Comparison of ENCODE assay signal across 7 mouse cellular contexts in genomic region chr13:111919417-111919816, GRCm38 (mm10).
DNase-seq lines count a peak whose midpoint lies in the region; ATAC-seq and TF ChIP-seq lines count a peak whose summit lies in the region.
"Not testable (repeated sequence)": the region's sequence is repeated elsewhere in the genome, so short reads cannot be mapped to it uniquely, and the experiment has no call there.

No protein-coding gene starts in this region.

- not testable (repeated sequence) for H3K36me3 ChIP-seq in liver, embryonic 13.5 days; liver, embryonic 16.5 days (ENCODE audit: control insufficient read depth, insufficient read depth); stomach, postnatal 0 days (ENCODE audit: control insufficient read depth, insufficient read depth, low read length)

- H3K9ac ChIP-seq in liver, embryonic 13.5 days; liver, embryonic 16.5 days (ENCODE audit: low read depth, low read length); stomach, postnatal 0 days (ENCODE audit: low read length): not testable (repeated sequence)

- peaks cover 33% of the 10 kb centered on the region for H3K4me1 ChIP-seq in liver, embryonic 13.5 days (replicated peaks)
- peaks cover 12% of the 10 kb centered on the region for H3K4me1 ChIP-seq in liver, embryonic 16.5 days (ENCODE audit: control insufficient read depth, low read depth, low read length)
- not testable (repeated sequence) for H3K4me1 ChIP-seq in stomach, postnatal 0 days (replicated peaks; ENCODE audit: control insufficient read depth, insufficient read depth)

- ATAC-seq in liver, embryonic 13.5 days (ENCODE audit: low read depth), result peak; percentile 35; the same call in 1 of the 2 replicates
- peak; percentile 33; the same call in 1 of the 2 replicates for ATAC-seq in liver, embryonic 16.5 days (ENCODE audit: low read depth)
- peak; percentile 85 for ATAC-seq in stomach, postnatal 0 days (ENCODE audit: low FRiP score, low TSS enrichment)

- 58% methylated on average over 11 of the region's 11 CpGs for WGBS in liver, embryonic 13.5 days (ENCODE audit: insufficient replicate concordance)
- WGBS in liver, embryonic 16.5 days (ENCODE audit: insufficient replicate concordance), result 66% methylated on average over 11 of the region's 11 CpGs
- 59% methylated on average over 11 of the region's 11 CpGs for WGBS in stomach, postnatal 0 days

- DNase-seq in ES-CJ7 (ENCODE audit: low read depth, low spot score) (peak; percentile 95), liver (peak; percentile 67)
- DNase-seq in heart, adult 11 months, result peak; percentile 78
- not testable (repeated sequence) for DNase-seq in liver, embryonic 13.5 days
- DNase-seq in lung, postnatal 10 days, result peak; percentile 8
- peak; percentile 74 for DNase-seq in stomach, postnatal 0 days (ENCODE audit: low spot score)

- H3K4me2 ChIP-seq in liver, embryonic 13.5 days; liver, embryonic 16.5 days (ENCODE audit: low read depth, low read length); stomach, postnatal 0 days (replicated peaks; ENCODE audit: low read depth): not testable (repeated sequence)

- H3K9me3 ChIP-seq in liver, embryonic 13.5 days (replicated peaks); liver, embryonic 16.5 days (replicated peaks; ENCODE audit: control insufficient read depth, low read length); stomach, postnatal 0 days (ENCODE audit: control insufficient read depth, low read length): not testable (repeated sequence)

- not testable (repeated sequence) for H3K4me3 ChIP-seq in liver, embryonic 13.5 days (replicated peaks); liver, embryonic 16.5 days (ENCODE audit: low read depth, low read length); stomach, postnatal 0 days (ENCODE audit: low read depth, low read length)

- TF ChIP-seq EP300 in stomach, postnatal 0 days (optimal IDR thresholded peaks at IDR 0.05), result not testable (repeated sequence)

- H3K27me3 ChIP-seq in liver, embryonic 13.5 days; liver, embryonic 16.5 days (ENCODE audit: control insufficient read depth, insufficient read depth, low read depth, low read length); stomach, postnatal 0 days (ENCODE audit: control insufficient read depth, insufficient read depth, low read length): not testable (repeated sequence)

- TF ChIP-seq CTCF in stomach, postnatal 0 days (IDR thresholded peaks at IDR 0.05; ENCODE audit: low read depth), result peak; percentile 37; the same call in 1 of the 2 replicates

- not testable (repeated sequence) for H3K27ac ChIP-seq in liver, embryonic 13.5 days; liver, embryonic 16.5 days (ENCODE audit: low read length); stomach, postnatal 0 days (replicated peaks)

Comparison
In these comparisons a context has a peak if more than half of its experiments do, and no peak if none do; other contexts are left out.
1. ATAC-seq: peak in every context shown above with its lines; median percentile 85 in stomach, postnatal 0 days; 35 in liver, embryonic 13.5 days; 33 in liver, embryonic 16.5 days.